Mouse (Mus musculus): Measurements from ENCODE around the gene Adcyap1r1.

Gene Adcyap1r1

GRCm38 (mm10) chr6:55452381-55452780, 603 bp downstream of the Adcyap1r1 start:
- DNase-seq, result no peak

- no peak for DNase-seq
Observed at GRCm38 (mm10) chr6:55453548-55453947, 1.8 kb downstream of the Adcyap1r1 start.

- no peak for DNase-seq
Observed at GRCm38 (mm10) chr6:55455641-55456040, 3.9 kb downstream of the Adcyap1r1 start.

- DNase-seq, result no peak
Observed at GRCm38 (mm10) chr6:55457727-55458126, 5.9 kb downstream of the Adcyap1r1 start.

- no peak for DNase-seq
Observed at GRCm38 (mm10) chr6:55458156-55458555, 6.4 kb downstream of the Adcyap1r1 start.

GRCm38 (mm10) chr6:55459545-55460397, 8.0 kb downstream of the Adcyap1r1 start:
- no peak for DNase-seq

- no peak for DNase-seq
Observed at GRCm38 (mm10) chr6:55461141-55461540, 9.4 kb downstream of the Adcyap1r1 start.

- DNase-seq, result no peak
Observed at GRCm38 (mm10) chr6:55461678-55462077, 9.9 kb downstream of the Adcyap1r1 start.

- no peak for DNase-seq
Observed at GRCm38 (mm10) chr6:55462394-55462793, 10.6 kb downstream of the Adcyap1r1 start.

- no peak for DNase-seq
Observed at GRCm38 (mm10) chr6:55463966-55464365, 12.2 kb downstream of the Adcyap1r1 start.

- DNase-seq, result no peak
Observed at GRCm38 (mm10) chr6:55465311-55465710, 13.5 kb downstream of the Adcyap1r1 start.

GRCm38 (mm10) chr6:55466301-55466761, 14.6 kb downstream of the Adcyap1r1 start:
- DNase-seq, result no peak

- DNase-seq, result no peak
Observed at GRCm38 (mm10) chr6:55470691-55471090, 18.9 kb downstream of the Adcyap1r1 start.

GRCm38 (mm10) chr6:55472381-55472780, 20.6 kb downstream of the Adcyap1r1 start:
- DNase-seq, result no peak

GRCm38 (mm10) chr6:55480988-55481387, 29.2 kb downstream of the Adcyap1r1 start:
- DNase-seq, result no peak

GRCm38 (mm10) chr6:55482471-55482870, 30.7 kb downstream of the Adcyap1r1 start:
- no peak for DNase-seq

GRCm38 (mm10) chr6:55483360-55483759, 31.6 kb downstream of the Adcyap1r1 start:
- DNase-seq, result no peak

- DNase-seq, result no peak
Observed at GRCm38 (mm10) chr6:55484224-55484623, 32.4 kb downstream of the Adcyap1r1 start.

GRCm38 (mm10) chr6:55485216-55485615, 33.4 kb downstream of the Adcyap1r1 start:
- no peak for DNase-seq

- no peak for DNase-seq
Observed at GRCm38 (mm10) chr6:55487726-55488125, 35.9 kb downstream of the Adcyap1r1 start.

- no peak for DNase-seq
Observed at GRCm38 (mm10) chr6:55496201-55496600, 44.4 kb downstream of the Adcyap1r1 start.

GRCm38 (mm10) chr6:55498753-55499152, 47.0 kb downstream of the Adcyap1r1 start:
- DNase-seq, result no peak

- DNase-seq, result no peak
Observed at GRCm38 (mm10) chr6:55501061-55501460, 49.3 kb downstream of the Adcyap1r1 start.

- DNase-seq, result no peak
Observed at GRCm38 (mm10) chr6:55502309-55502708, 50.5 kb downstream of the Adcyap1r1 start.
